Mouse (Mus musculus) ES-E14 (cell line): ENCODE measurements at regions not wholly inside any gene's neighbourhood (a gene's known extent, or its start where the extent isn't known, plus 50 kb on each side); places are given as distances from the start of the nearest gene placed in this dataset.
A peak's percentile ranks its signal among the peaks of the same experiment; 100 is the strongest.

Source experiments
- DNase-seq: peaks from one replicate; pipeline ENCODE4 v3.0.0-alpha.2; 2013; ENCODE audit warnings: low read depth, low spot score
- H3K27ac ChIP-seq: 2 replicates; pipeline ENCODE4 v1.5.1; 2012; ENCODE audit warnings: low read depth, mild to moderate bottlenecking, low read length, moderate library complexity, mixed read lengths; ENCODE audit not compliant: poor library complexity, insufficient read depth, severe bottlenecking
- H3K36me3 ChIP-seq: 2 replicates; pipeline ENCODE4 v1.6.1; 2012; ENCODE audit warnings: mild to moderate bottlenecking, low read length, moderate library complexity, mixed read lengths; ENCODE audit not compliant: control insufficient read depth, poor library complexity, insufficient read depth, severe bottlenecking
- H3K4me1 ChIP-seq, 2 experiments: fragments of 150-350 bp in 1 of 2; sonication (generic) in 1 of 2; 2 replicates each; pipeline ENCODE4 v1.6.1; 2012; ENCODE audit warnings: low read length in 2 of 2, mild to moderate bottlenecking in 1 of 2, mixed read lengths in 1 of 2; ENCODE audit not compliant: control insufficient read depth in 2 of 2, insufficient read depth in 2 of 2, poor library complexity in 1 of 2
- H3K4me3 ChIP-seq, 2 experiments: fragments of 150-350 bp in 1 of 2; sonication (generic) in 1 of 2; 2 replicates each; pipeline ENCODE4 v1.5.1; 2012; ENCODE audit warnings: low read length in 2 of 2, low read depth in 1 of 2, mild to moderate bottlenecking in 1 of 2, mixed read lengths in 1 of 2; ENCODE audit not compliant: insufficient read depth in 1 of 2, poor library complexity in 1 of 2, severe bottlenecking in 1 of 2
- H3K9ac ChIP-seq: 2 replicates; pipeline ENCODE4 v1.6.1; 2012; ENCODE audit warnings: low read depth, mild to moderate bottlenecking, low read length, mixed read lengths; ENCODE audit not compliant: poor library complexity, insufficient read depth, severe bottlenecking
- H3K9me3 ChIP-seq: fragments of 150-350 bp; sonication (generic); 2 replicates; pipeline ENCODE4 v1.6.1; 2012; ENCODE audit warnings: low read depth, mild to moderate bottlenecking, low read length; ENCODE audit not compliant: control insufficient read depth, insufficient read depth
- CHD2 ChIP-seq: IDR thresholded peaks from 2 replicates; pipeline ENCODE4 v1.6.1; 2014; ENCODE audit warnings: mild to moderate bottlenecking, low read depth, low read length, inconsistent platforms
- HCFC1 ChIP-seq: IDR thresholded peaks from 2 replicates; pipeline ENCODE4 v1.6.1; 2012; ENCODE audit warnings: low read length, inconsistent platforms, borderline replicate concordance; ENCODE audit not compliant: insufficient read depth
- MAFK ChIP-seq: IDR thresholded peaks from 2 replicates; pipeline ENCODE4 v1.6.1; 2014; ENCODE audit warnings: mild to moderate bottlenecking, low read depth, low read length, inconsistent platforms; ENCODE audit not compliant: insufficient read depth
- ZC3H11A ChIP-seq: IDR thresholded peaks from 2 replicates; pipeline ENCODE4 v1.6.1; 2012; ENCODE audit warnings: low read depth, mild to moderate bottlenecking, inconsistent platforms, low read length, borderline replicate concordance
- ZNF384 ChIP-seq: IDR thresholded peaks from 2 replicates; pipeline ENCODE4 v1.6.1; 2012; ENCODE audit warnings: low read depth, low read length, inconsistent platforms
- in situ Hi-C, 2 experiments: fragments of 600-800 bp; cut with MboI; formaldehyde crosslinking; loops; one replicate each; pipeline ENCODE4 v1.15.1; 2025; ENCODE audit warnings: low sequenced_read_pairs in 2 of 2, inconsistent platforms in 1 of 2; ENCODE audit not compliant: unreplicated experiment in 2 of 2

GRCm38 (mm10) chr15:61653853-61654252 lies 731.0 kb upstream of the A1bg start:
- no peaks in the 10 kb centered on the region for H3K4me1 ChIP-seq
- no peaks in the 10 kb centered on the region for H3K9me3 ChIP-seq
- in situ Hi-C loops, result no loop called here
- no peak overlapping the region for H3K9ac ChIP-seq
- H3K4me3 ChIP-seq, result no peak overlapping the region
- H3K36me3 ChIP-seq, result no peaks in the 10 kb centered on the region
- TF ChIP-seq ZNF384 (no peak), ZC3H11A (no peak), MAFK (no peak), CHD2 (no peak)
- H3K27ac ChIP-seq, result no peak overlapping the region
- DNase-seq, result no peak

GRCm38 (mm10) chr15:61618638-61619500 lies 696.1 kb upstream of the A1bg start:
- H3K36me3 ChIP-seq, result no peaks in the 10 kb centered on the region

DNA sequence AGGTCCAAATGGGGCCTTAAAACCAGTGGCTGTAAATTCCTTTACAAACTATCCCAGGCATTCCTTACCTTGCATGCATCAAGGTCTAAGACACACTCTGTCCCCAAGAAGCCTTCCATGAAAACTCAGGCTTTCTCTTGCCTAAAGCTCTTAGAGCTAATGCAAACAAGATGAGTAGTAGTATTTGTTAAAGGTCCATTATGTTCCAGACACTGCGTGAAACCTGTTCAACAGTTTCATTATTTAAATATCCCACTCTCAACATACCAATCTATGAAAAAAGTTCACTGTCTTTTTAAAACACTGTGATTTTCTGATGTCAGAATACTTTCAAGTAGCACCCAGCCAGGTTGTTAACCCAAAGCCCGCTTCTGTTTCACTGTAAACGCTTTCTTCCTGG lies 687.9 kb upstream of the A1bg start:
- in situ Hi-C loops, result no loop called here
- no peak for TF ChIP-seq ZC3H11A
- TF ChIP-seq CHD2, result no peak
- no peak for TF ChIP-seq MAFK
- TF ChIP-seq HCFC1, result no peak
- no peak for TF ChIP-seq ZNF384
- H3K27ac ChIP-seq, result no peak overlapping the region
- no peak overlapping the region for H3K4me3 ChIP-seq
- no peaks in the 10 kb centered on the region for H3K4me1 ChIP-seq
- no peak for DNase-seq
- no peak overlapping the region for H3K9ac ChIP-seq
- no peaks in the 10 kb centered on the region for H3K36me3 ChIP-seq
- no peaks in the 10 kb centered on the region for H3K9me3 ChIP-seq

More at GRCm38 (mm10) chr15:61618638-61619500, 696.1 kb upstream of the A1bg start:
- no peak overlapping the region for H3K9ac ChIP-seq
- H3K4me1 ChIP-seq, result no peaks in the 10 kb centered on the region
- DNase-seq, result peak; percentile 15
- no peak overlapping the region for H3K4me3 ChIP-seq
- in situ Hi-C loops, result no loop called here
- TF ChIP-seq MAFK (no peak), CHD2 (no peak), HCFC1 (no peak), ZNF384 (no peak), ZC3H11A (no peak)
- no peak overlapping the region for H3K27ac ChIP-seq
- H3K9me3 ChIP-seq, result no peaks in the 10 kb centered on the region

DNA sequence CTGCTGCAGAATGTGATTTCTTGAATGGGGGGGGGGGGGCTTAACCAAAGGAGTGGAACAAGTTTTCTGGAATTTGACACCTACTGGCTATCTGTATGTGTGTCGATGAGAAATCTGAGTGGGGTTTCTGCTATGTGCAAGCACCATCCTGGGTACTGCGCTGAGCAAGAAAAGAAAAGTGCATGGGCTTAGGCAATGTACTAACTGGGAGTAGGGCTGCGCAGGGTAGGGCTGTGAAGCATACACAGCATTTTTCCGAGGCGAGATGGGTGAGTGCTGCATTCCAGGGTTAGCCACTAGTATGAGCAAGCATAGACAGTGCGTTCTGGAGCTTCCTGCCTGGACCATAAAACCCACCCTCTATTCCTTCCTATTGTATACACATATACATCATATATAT lies 686.8 kb upstream of the A1bg start:
- in situ Hi-C loops, result no loop called here
- no peaks in the 10 kb centered on the region for H3K4me1 ChIP-seq
- no peak overlapping the region for H3K4me3 ChIP-seq
- H3K36me3 ChIP-seq, result no peaks in the 10 kb centered on the region
- no peak for DNase-seq
- no peak overlapping the region for H3K9ac ChIP-seq
- TF ChIP-seq ZC3H11A, result no peak
- no peak for TF ChIP-seq MAFK
- no peak for TF ChIP-seq HCFC1
- no peak for TF ChIP-seq CHD2
- no peak for TF ChIP-seq ZNF384
- no peaks in the 10 kb centered on the region for H3K9me3 ChIP-seq
- no peak overlapping the region for H3K27ac ChIP-seq

DNA sequence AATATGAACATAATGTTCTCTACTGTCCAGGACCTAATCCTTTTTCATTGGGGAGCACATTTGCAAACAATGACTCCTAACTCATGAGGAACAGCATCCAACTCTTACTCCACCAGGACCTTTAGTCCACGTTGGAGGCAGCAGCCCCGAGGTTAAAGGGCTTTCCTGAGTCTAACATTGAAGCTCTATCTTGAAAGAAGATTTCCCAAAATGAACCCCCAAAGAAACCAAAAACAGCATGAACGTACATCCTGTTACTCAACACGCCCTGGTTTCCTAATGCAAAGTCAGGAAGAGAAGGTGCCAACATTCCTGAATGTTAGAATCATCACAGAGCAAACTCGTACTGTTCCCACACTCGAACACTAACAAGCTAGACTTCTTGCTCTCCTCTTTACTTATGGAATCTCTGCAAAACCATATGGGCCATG lies 685.5 kb upstream of the A1bg start:
- Histone ChIP-seq H3K36me3 (no peaks in the 10 kb centered on the region), H3K4me1 (no peaks in the 10 kb centered on the region), H3K9me3 (no peaks in the 10 kb centered on the region), H3K4me3 (no peak overlapping the region), H3K9ac (no peak overlapping the region), H3K27ac (no peak overlapping the region)
- no peak for DNase-seq
- in situ Hi-C loops, result no loop called here
- no peak for TF ChIP-seq ZNF384
